Mouse (Mus musculus) left cerebral cortex, adult 11 months (tissue): ENCODE measurements around the gene Sympk.

ENCODE experiments used
- DNase-seq: peaks from one replicate; pipeline ENCODE4 v3.0.0; 2022; ENCODE audit warnings: low spot score

Gene Sympk

GRCm38 (mm10) chr7:19007026-19007977 lies 16.9 kb upstream of the Sympk start:
- DNase-seq: no peak

DNA sequence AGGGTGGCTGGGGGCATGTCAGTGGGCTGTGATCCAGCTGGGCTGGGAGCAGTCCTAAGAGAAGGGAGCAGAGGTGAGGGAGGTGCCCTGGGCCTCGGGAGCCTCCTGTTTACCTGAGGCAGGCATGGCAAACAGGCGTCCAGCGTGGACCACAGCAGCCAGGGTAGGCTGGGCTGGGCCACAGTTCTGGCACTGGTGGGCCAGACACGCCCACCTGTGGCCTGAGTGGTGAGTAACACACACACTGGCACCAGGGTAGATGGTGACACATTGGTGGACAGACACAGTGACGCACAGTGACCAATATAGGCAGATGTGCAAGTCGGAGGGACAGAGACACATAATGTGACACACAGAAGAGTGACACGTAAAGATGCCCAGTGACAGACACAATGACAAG lies 13.6 kb upstream of the Sympk start:
- no peak for DNase-seq

- no peak for DNase-seq
Measured at GRCm38 (mm10) chr7:19012025-19012621, 12.1 kb upstream of the Sympk start.

DNA sequence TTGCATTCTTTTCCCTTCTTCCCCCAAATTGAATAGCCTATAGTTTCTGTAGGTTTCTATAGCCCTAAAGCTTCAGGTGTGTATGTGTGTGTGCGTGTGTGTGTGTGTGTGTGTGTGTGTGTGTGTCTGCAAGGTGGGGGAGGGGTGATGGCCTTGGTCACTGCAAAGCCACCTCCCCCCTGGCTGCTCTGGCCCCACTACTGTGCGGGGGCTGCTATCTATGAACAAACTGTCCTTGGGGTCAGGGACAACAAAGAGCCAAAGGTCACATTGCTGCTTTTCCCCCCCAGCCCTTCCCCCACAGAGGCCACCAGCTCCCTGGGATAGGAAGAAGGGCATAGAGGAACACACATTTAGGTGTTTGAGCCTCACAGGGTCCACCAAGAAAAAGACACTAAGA lies 11.3 kb upstream of the Sympk start:
- no peak for DNase-seq

DNA sequence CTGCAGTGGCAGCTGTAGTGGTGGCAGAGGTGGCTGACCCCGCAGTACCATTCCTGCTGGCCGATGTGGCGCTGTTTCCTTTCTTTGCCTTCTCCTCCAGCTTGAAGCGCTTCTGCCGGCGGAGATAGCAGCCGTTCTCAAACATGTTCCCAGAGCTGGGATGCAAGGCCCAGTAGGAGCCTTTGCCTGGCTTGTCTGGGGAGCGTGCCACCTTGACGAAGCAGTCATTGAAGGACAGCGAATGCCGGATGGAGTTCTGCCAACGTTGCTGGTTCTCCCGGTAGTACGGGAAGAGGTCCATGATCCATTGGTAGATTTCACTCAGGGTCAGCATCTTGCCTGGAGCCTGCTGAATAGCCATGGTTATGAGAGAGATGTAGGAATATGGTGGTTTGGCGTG lies 9.7 kb upstream of the Sympk start:
- DNase-seq: no peak

DNA sequence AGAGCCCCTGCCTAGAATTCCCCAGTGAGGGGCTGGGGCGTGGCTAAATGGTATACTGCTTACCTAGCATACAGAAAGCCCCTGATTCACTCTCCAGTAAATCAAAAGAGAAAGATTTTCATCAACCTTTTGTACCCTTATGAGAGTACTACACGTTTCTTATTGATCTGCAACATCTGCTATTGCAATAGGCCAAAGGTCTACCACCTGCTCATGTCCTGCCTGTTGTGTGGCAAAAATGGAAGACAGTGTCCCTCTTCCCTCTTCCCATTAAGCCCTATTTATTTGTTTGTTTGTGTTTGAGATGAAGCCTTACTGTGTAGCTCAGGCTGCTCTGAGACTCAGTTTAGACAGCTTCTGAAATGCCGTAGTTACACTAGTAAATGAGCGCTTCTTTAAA lies 8.1 kb upstream of the Sympk start:
- DNase-seq: no peak

DNA sequence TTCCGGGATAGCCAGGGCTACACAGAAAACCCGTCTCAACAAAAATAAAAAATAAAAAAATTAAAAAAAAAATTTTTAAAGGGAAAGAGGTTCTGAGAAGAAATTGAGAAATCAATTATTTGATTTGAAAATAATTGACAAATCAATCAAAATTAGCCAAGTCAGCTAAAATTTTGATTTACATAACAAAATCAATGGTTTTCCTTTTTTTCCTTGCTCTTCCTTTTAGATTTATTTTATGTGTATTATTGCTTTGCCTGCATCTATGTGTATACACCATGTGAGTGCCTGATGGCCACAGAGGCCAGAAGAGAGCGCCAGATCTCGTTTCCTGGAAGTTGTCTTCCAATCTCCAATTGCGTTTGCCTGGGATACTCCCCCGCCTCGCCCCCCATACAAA lies 6.3 kb upstream of the Sympk start:
- DNase-seq: no peak

- no peak for DNase-seq
Measured at GRCm38 (mm10) chr7:19021048-19021447, 3.1 kb upstream of the Sympk start.

- DNase-seq: no peak
Measured at GRCm38 (mm10) chr7:19022189-19022958, 1.8 kb upstream of the Sympk start.

- DNase-seq: no peak
Measured at GRCm38 (mm10) chr7:19023357-19023814, 791 bp upstream of the Sympk start, which contains the start of gene Foxa3. Gene Foxa3, minus strand, starts transcription at chr7:19023538.

DNA sequence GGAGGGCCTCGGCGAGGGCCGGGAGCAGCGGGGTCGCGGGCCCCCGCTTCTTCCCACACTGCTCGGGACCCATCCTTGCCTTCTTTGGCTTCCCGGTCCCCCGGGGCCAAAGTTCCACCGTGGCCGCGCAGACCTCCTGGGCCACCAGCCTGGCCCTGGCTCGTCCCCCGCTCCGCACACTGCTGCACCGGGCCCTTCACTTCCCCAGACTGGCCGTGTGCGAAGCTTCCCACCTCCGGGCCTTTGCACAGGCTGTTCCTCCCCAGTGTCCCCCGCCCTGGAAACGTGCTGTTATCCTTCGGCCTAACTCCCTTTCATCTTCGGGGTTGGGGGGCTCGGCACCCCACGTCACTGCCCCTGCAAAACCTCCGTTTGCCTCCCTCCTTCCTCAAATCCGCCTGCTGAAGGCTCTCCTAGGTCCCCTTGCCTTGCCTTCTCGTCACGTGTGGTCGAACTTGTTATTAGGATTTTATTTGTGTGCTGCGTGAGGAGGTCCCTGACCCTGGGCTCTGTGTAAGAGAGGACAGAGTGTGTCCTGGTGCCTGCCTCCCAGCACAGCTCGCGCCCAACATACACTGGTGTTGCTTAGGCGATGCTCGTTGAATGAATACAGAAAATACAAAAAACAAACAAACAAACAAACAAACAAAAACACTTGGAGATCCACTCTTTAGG lies 541 bp downstream of the Sympk start:
- DNase-seq: no peak

GRCm38 (mm10) chr7:19028067-19028466 lies 3.9 kb downstream of the Sympk start:
- DNase-seq: no peak

- DNase-seq: no peak
Measured at GRCm38 (mm10) chr7:19029084-19029653, 5.0 kb downstream of the Sympk start.

DNA sequence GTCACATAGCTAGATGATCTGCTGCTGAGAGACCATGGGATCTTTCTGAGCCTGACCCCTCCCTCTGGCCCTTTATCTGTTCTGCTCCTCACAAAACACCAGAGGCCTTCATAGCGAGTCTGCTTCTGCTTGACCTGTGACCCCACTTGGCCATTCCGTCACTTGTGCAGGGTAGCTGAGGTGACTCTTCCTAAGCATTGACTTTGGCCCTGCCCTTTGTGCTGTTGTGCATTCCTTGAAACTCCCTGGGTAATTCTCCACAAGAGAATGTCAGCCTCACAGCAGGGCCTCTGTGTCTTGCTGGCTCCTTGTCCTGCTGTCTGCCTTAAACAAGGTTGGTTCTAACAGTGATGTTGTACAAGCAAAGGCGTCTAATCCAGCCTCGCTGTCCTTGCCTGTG lies 7.5 kb downstream of the Sympk start:
- DNase-seq: no peak

GRCm38 (mm10) chr7:19044616-19045015 lies 20.4 kb downstream of the Sympk start:
- no peak for DNase-seq

- no peak for DNase-seq
Measured at GRCm38 (mm10) chr7:19046286-19047069, 22.3 kb downstream of the Sympk start.

DNA sequence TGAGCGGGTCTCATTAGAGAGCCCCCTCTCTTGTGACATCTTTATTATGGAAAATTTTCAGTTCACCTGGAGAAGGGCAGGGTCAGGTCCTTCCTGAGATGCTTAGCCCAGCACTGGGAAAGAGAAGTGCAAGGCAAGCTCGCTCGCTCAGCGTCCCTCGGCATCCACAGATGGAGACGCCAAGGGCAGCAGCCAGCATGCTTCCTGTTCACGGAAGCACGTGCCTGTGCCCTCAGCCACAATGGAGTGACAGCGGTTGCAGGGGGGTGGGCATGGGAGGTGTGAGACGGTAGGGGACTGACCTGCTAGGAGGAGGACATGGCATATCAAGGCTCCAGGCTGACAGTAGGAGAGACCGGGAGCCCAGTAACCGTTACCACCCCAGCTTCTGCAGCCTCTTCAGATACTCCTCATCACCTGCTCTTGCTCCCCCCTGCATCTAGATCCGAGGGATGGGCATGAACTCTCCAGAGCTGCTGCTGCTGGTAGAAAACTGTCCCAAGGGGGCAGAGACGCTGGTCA lies 23.9 kb downstream of the Sympk start:
- DNase-seq: no peak

DNA sequence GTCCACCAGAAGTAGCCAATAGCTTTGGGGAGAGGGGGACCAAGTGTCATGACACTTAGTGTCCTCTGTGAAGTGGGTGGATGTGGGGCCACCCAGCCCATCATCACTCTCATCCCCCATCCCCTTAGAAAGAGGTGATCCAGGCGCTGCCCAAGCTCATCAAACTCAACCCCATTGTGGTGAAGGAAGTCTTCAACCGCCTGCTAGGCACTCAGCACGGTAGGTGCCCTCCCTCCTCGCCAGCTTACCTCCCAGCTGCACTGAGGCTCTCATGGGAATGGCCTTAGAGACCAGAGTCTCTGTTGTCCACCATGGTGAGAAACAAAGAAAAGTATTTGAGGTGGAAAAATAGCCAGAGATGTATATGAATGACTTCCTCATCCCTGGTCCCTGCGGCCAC lies 25.1 kb downstream of the Sympk start:
- DNase-seq: no peak

- no peak for DNase-seq
Measured at GRCm38 (mm10) chr7:19050172-19050571, 26.0 kb downstream of the Sympk start.

DNA sequence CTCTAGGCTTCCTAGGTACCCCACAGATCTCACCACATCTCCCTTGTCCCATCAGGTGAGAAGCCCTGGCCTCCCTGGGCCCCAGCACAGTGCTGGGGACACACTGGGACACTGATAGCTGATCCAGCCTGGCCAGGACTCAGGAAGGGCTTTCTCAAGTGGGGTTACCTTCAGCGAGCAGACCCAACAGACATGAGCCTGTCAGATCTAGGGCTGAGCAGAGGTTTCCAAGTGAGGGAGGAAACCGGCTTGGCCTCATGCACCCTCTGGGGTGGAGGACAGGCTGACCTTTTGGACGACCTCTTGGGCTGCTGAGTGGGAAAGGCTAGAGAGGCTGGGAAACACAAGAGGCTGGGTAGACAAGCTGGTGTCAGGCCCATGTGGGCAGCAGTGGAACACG lies 27.0 kb downstream of the Sympk start:
- DNase-seq: no peak
